Mouse (Mus musculus) T-cell, adult 2 months (primary cell): ENCODE data around the gene Dph2.

Experiments
- DNase-seq: peaks from one replicate; pipeline ENCODE4 v3.0.0; 2022; ENCODE audit warnings: low spot score

Gene Dph2

DNA sequence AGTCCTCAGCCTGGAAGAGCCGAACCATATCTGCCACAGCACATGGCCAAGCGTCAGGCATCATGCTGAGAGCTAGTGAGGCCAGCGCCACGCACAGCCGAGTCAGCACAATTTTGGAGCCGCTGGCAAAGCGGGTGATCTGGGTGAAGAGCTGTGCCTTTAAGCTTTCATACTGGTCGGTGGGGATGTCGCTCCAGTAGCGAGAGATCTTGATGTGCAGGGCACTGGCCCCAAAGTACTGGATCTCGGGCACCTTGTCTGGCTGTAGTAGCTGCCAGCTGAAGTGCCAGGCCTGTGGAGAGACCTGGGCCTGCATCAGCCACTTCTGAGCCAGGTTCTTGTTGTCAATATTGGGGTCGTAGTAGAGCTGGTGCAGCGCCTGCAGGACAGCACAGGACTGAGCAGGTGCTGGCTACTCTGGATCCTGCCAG lies 20.3 kb upstream of the Dph2 start:
- DNase-seq, result no peak

DNA sequence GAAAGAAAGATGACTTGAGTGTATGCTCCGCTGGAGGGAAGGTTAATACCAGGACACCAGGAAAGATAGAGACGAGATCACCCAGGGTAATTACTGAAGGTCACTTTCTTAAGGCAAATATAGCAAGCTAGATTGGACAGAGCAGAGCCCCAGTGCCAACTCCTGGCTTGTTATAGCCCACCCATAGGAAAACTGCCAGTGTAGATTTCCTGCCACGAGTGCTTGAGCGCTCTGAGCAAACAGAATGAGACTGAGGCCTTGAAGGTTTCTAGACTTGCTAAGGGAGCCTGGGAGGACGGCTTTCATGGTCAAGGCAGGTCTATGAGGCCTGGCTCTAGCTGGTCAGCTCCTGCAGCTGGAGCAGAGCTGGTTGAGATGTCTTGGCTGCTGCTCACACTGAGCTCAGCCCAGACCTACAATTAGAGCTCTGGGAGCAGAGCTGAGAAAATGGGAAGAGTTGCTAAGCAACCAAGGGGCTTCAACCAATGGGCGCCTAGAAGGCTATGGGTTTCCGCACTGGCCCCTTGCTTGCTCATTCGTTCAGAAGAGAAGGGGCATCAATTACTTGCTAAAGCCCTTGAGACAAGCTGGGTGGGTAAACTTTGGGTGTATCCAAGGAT lies 17.1 kb upstream of the Dph2 start:
- DNase-seq, result no peak

DNA sequence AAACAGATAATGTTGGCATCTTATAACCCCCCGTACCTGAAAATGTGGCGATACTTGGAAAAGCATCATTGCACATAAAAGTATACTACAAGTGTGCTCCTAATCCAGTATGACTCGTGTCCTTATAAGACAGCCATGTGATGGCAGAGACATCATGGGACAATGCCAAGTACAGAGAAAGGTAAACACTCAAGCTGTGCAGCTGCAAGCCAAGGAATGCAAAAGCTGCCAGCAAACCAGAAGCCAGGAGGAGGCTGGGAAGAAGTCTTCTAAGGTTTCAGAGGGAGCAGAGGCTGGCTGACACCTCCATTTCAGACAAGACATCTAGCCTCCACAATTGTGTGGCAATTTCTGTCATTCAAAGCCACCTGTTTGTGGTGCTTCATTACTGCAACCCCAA lies 14.4 kb upstream of the Dph2 start:
- DNase-seq, result no peak

DNA sequence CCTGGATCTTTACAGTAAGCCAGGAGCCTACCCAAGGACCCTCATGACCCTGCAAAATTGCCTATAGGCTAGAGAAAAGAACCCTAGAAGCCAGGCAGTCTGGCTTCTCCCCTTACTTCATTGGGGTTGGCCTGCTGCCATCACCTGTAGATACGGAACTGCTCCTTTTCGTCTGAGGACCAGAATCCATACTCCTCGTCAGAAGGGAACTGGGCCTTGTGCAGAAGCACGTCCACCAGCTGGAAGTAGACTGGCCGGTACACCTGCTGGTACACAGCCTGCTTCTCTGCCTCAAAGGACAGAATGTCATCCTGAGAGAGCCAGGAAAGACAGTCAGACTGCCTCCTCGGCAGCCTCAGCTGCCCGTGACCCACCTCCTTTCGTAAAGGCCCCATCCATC lies 12.9 kb upstream of the Dph2 start:
- no peak for DNase-seq

DNA sequence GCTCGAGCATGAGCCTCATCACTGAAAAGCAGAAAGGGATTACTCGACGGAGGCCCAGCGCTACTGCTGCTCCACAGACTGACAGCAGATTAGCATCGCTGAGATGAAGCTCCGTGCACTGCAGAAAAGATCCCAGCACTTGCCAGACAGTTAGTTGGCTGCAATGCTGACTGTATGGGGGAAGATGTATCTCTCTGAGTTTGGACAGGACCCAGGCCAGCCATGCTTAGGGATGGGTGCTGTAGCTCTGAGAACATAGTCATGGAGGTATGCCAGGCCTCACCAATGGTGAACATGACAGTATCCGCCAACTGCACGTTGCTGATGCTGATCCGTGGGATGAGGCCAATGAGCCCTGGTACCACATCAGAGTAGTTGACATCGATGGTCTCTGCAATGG lies 12.3 kb upstream of the Dph2 start:
- no peak for DNase-seq

DNA sequence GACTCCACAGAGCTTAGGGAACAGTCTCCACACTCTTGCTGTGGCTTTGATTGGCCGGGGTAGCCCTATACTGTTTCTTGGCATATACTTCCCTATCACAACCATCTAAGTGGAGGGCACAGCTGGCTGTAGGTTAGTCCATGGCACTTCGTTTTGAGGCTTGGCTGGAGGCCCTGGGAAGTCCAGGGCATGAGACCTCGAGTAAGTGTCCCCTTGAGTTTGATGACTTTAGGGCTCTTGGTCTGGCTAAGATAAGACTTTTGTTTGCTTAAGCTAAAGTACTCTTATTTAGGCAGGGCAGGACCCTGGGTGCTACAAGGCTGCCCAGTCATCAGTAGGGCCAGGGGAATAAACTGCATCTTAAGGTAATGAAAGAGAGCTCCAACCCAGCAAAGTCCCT lies 6.3 kb upstream of the Dph2 start:
- DNase-seq, result no peak

DNA sequence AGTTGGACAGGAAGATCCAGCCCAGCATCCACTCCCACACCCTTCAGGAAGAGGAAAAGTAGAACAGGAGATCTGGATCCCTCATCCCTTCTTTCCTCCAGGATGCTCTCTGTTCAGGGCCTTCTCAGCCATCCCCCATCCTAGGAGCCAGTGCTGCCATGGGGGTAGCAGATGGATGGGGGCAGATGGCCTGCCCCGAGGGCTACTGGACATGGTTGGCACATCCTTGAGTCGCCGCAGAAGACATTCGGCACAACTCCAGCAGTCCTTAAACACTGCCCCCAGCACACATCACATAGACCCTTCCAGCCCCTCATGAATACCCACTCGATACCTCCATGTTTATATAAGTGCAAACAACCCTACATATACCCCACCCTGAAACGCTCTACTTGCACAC lies 4.2 kb upstream of the Dph2 start:
- no peak for DNase-seq

DNA sequence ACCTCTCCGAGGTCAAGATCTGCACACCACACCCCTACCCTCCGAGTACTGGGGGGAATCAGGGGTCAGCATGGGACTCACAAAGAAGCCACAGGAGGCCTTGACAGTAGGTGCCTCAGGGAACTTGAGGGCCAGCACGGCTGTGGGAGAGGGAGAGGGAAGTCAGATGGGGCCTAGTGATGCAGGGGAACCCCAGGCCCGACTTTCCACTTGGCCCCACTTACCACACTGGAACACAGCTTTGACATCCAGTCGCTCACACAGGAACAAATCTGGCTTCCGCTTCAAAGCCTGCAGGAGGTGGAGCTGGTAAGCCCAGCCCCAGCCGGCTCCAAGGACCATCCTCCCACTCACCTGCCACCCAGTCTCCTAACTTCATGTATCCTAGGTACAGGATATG lies 3.5 kb upstream of the Dph2 start:
- DNase-seq, result no peak

DNA sequence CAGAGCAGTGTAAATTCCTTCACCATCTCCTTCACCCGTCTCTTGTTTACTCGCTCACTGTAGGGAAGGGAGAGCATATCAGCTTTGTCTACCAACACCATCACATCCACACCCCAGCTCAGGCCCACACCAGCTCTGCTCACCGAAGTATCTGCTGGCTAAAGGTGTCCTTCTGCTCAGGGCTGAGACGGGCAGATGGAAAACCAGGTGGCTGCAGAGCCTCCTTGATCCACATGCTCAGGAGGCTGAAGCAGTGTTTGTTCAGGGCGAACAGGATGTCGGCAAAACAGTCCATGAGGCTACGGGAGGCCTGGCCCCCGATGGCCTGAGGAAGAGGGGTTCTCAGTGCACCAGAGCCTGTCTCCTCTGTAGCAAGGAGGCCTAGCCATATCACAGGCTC lies 2.8 kb upstream of the Dph2 start:
- DNase-seq, result no peak

DNA sequence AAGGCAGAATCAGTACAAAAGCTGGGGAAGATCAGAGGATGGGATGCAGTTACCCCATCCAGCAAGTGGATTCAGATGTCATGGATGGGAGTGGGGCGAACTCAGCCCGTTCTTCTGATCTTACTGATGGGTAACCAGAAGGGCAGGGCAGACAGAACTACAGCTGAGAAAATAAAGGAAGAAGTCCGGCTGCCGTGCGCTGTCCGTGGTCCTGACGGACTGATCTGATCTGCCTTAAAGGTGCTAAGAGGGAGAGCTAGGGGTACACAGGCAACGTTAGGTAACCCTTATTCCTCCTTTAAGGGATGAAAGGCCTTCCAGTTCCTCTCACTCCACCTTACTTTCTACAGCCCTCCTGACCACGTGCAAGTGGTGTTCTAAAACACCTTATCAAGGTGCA lies 1.5 kb upstream of the Dph2 start:
- DNase-seq, result peak; percentile 37

DNA sequence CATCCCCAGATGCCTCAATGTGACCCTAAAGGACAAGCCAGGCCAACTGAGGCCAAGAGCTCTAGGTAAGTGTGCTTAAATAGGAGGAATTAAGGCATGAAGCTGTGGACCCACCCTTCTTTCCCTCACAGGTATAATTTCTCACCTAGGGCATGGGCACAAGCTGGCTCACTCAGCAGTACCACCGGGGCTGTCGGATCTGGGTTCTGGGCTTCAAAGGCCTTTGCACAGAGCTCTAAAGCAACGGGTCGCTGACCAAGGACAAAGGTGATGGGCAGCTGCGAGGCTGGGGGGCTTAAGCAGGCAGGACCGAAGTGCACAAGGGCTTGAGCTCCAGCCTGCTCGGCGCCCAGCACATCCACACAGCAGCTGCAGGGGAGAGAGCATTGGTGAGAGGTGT lies 1.1 kb downstream of the Dph2 start:
- DNase-seq, result no peak

DNA sequence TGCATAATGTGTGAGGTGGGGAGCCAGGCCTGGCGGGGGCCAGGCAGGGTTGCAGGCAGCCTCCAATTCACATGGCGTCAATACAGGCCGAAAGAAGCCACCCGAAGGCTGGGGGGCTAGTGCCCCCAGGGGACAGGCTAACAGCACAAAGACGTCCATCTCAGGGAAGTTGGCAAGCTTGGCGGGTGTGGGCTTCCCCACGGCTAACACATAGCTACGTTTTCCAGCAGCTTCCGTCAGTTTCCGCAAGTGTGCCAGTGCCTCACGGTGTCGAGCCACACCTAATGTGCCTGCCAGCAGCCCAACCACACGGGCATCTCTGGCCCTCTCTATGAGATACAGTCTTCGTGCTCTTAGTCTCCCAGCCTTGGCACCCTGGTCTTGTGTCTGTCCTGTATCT lies 1.8 kb downstream of the Dph2 start:
- DNase-seq, result no peak

DNA sequence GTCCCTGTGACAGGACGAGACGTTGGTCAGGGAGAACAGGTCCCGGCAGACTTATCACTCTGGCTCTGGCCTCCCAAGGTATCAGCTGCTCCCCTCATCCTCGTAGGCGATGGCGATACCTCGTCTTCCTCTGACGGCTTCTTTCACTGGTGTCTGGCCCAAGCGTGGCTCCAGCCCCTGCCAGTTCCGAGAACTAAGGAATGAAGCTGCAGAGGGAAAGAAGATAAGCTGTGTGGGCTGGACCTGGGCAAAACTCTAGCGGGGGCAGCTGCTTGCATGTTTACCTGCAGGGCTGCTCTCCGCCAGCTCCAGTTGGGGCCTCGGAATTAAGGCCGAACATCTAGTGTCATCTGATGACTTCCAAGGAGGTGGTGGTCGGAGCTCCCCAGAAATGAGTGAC lies 2.4 kb downstream of the Dph2 start:
- DNase-seq, result no peak

DNA sequence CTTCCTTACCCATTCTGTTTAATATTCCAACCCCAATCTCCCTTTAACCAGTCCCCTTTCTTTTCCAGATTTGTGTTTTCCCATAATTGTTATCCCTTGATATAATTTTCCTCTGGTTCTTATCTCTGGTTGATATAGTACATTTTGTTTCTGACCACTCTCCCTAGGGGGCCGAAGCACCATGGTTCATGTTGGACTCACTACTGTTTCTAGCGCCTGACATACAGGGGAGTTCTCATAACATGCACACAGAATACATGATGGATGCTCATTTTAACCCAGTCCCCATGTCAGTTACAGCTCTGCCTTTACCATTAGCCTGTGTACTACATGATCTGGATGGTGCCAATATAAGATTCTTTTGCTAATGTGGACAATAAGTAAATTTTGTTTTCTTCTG lies 3.9 kb downstream of the Dph2 start:
- no peak for DNase-seq

DNA sequence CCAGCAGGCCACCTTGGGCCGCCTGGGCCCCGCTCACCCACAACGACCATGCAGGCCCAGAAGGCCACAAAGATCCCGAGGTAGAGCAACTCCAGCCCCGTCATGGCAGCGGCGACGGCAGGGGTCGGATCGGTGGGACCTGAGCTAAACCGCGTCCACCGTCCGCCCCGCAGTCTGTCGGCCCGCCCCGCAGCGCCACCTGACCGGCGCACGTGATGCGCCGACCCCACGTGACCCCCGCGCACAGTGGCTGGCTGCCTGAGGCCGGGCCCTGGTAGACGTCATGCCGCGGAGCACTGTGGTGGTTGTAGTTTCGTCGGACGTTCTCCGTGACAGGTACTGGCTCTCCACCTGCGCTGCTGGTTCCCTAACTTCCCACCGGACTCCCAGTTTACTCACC lies 4.7 kb downstream of the Dph2 start, which contains the start of gene Atp6v0b:
Gene Atp6v0b (minus strand): TSS at position 201 of the 400 bp plus-strand sequence.
- DNase-seq, result peak; percentile 93

DNA sequence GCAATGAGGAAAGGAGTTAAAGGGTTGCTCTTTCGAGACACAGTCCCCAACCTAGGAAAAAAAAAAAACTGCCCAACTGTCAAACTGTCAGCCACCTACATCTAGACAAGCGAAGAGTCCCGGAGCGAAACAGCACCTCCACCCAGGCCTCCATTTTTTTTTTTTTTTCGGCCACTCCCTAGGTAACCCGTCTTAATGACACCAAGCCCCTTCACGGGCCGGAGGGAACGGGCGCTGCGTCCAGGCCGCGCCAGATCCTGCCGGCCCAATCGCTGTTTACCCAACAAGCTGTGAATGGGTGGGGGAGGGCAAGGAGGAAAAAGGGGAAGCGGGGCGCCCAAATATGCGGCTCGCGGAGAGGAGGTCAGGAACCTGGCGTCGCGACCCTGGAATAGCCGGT lies 5.2 kb downstream of the Dph2 start:
- no peak for DNase-seq

DNA sequence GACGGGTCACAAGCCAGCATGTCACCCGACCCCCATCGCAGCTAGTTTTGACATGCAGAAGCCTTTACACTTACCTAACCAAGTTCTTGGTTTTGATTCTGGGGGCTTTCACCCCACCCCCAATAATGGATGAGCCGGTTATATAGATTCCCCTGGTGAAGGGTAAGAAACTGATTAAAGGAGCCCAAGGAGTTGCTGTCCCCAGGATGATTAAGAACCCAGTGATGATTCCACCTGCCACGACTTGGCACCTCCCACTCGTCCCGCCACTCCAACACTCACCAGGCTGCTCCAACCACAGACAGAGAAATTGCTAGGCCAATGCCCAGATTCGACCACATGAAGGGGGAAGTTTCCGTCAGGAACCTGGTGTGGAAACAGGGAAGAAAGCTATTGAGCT lies 5.8 kb downstream of the Dph2 start:
- no peak for DNase-seq

DNA sequence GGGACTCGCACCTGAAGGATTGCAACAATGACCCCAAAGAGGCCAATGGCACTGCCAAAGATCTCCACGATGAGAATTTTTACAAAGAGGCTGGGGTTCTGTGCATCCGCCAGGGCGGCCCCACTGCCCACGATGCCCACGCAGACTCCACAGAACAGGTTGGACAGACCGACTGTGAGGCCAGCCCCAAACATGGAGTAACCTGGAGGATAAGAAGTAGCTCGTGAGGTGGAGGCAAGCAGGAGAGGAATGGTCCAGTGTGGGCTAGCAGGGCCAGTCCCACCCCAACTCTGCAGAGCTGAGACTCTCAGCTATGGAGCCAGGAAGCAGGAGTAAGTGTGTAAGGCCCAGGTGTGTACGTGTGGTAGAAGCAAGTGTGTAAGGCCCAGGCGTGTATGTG lies 6.7 kb downstream of the Dph2 start:
- DNase-seq, result no peak

DNA sequence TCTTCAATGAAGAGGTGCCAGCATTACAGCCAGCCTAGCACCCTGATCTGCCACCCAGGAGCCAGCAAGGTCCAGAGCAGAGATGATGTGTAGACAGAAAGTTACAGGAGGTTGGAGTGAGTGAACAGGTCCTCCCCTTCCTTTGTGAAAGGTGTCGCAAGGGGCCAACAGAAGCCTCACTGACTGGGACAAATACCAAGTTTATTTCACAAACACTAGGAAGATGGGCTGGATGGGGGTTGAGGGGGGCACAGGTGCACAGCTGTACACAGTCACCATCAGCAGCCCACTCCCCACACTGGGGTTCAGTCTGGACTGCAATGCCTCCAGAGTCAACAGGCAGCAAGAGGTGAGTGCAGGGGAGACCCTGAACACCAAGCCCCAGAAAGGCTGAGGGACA lies 7.7 kb downstream of the Dph2 start:
- DNase-seq, result no peak

DNA sequence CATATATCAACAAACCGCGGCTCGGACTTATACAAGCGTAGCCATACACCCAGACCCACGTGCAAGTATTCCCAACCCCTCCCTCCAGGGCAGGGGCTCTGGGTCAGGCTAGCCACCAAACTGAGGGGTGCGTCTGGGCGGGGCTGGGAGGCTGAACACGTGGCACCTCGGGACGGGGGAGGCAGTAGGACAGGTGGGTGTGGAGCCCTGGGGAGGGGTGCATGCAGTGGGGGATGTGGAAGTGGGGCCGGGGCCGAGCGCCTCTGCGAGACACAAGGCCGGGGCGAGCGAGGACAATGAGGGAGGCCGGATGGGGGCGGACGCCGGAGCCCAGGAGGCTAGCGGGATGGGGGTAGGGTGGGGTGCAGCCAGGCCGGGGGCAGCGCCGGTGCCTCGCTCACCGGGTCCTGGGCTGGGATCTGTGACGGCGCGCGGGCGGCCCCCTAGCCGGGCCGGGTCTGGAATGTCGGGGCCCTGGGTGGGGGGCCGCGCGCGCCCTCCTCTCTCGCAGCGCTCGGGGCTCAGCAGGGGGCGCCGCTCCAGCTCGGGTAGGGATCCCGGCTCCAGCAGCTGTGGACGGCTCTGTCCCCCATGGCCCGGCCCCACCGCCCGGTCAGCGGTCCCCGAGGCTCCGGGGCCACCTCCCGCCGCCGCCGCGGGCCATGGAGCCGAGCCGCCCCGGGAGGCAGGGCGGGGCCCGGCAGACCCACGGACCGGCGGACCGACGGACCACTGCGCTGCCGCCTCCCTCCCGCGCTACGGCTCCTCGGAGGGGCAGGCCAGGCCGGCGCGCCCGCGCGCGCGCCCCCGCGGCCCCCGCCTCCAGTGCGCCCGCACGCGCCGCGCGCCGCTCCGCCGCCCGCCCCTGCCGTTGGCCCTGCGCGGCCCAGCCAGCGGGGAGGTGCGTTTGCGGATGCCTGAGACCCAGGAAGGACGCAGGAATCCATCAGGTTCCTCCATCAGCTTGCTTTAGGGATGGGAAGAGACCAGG lies 8.8 kb downstream of the Dph2 start, which contains the start of gene B4galt2:
Gene B4galt2 (minus strand): TSS at position 787 of the 991 bp plus-strand sequence.
- peak; percentile 6 for DNase-seq

DNA sequence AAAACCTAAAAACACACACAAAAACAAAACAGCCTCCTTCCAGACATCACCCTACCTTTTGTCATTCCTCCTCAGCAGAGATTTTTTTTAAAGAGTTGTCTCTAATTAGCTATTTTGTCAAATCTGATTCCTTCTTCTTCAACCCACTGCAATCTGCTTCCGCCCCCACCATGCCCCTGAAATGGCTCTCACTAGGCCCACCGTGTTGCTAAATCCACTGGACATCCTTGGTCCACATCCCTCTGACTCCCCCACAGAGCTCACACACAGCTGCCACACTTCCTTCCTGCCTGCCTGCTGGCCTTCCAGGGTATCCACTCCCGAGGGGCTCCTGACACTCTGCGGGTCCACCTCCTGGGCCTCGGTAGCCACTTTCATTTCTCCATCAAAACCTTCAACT lies 13.1 kb downstream of the Dph2 start:
- no peak for DNase-seq

DNA sequence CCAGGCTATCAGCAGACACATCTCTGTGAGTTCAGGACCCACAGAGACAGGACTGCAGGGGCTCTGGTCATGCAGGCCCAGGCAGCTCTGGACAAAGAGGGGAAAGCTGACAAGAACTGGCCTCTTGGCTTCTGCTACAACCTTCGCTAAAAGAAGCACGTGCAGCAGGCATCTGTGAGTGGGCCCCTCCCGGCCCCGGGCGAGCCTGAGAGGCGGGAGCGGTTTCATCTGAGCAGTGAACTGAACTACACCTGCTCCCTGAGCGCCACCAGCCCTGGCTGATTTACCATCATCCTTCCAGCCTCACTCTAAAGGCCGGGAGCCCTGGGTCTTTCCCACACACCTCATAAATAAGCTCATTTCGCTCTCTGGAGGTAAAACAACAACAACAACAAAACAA lies 13.5 kb downstream of the Dph2 start:
- DNase-seq, result peak; percentile 52

DNA sequence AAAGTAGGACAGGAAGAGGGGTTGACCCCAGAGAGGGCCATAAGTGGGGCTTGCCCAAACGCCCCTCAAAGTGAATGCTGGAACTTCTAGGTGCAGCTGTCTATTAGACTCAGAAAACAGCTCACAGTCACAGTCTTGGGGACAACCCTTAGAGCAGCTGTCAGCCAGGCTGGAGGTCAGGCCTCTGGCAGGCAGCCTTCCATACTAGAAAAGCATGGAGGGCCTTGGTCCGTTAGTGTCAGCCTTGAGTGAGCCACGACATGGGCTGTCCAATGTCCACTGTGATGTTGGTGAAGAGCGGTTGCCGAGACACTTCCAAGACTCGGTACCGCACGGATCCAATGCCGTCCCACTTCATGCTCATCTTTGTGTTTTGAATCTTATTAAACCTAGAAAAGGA lies 18.2 kb downstream of the Dph2 start:
- DNase-seq, result no peak
